Mouse (Mus musculus) testis, postnatal 14 days (tissue): ENCODE results near the gene Sipa1l1.

Experiments
- DNase-seq: peaks from one replicate; pipeline ENCODE4 v3.0.0; 2021; ENCODE audit warnings: low spot score

The Sipa1l1 gene

DNA sequence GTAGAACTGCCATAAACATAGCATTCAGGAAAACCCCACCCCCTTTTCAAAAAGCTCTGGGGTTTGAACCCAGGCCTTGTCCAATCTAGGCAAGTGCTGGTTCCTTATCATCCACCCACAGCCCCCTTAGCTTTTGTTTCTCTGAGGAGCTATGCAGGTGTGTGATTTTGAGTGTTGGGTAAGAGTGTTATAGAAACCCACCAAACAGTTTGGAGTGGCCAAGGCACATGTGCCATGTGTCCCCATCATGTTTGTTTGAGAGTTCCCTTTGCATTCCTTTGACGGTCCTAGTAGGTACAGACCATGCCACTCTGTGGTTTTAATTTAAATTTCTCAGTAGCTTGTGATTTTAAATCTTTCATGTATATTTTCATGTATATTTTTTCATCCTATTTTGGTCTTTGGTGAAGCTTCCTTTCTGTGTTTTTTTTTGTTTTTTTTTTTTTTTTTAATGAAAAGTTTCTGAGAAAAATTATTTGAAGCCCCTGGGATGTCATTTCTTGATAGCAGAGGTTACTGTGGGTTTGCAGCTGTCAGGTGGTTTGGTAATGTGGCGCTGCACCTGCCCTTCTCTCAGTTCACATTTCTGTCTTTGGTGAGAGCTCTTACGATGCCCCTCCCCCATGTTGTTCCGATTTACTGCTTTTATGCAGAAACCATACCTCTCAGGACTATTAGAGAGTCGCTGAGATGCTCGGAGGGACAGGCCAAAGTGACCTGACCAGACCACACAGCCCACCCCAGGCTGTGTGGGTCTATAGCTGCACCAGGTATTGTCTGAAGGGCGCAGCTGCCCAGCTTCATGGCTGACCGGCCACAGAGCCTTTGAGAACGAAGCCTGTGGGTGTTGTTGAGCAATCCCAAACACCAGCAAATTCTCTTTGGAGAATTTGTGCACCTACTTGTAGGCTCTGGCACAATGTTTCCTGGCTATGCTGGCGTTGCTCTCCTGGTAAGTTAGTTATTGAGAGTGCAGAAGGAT is 126.1 kb downstream of the Sipa1l1 start:
- no peak for DNase-seq

GRCm38 (mm10) chr12:82296276-82296675 is 127.2 kb downstream of the Sipa1l1 start:
- DNase-seq: no peak

DNA sequence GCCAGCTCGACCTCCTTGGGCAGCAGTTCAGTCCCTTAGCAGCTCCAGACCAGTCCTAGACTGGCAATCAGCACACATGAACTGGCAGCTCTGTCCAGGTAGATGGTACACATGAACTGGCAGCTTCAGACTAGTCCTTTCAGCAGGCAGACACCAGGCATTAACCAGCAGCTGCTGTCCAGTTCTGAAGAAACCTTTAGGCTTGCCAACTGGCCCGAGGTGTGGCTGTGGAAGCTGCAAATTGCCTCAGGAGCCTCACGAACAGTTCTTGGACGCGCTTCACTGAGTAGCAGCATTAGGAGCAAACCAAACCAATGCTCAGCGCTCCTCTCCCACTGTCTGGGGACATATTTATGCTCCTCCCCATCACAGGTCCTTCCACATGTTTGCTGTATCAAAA is 128.1 kb downstream of the Sipa1l1 start:
- no peak for DNase-seq

DNA sequence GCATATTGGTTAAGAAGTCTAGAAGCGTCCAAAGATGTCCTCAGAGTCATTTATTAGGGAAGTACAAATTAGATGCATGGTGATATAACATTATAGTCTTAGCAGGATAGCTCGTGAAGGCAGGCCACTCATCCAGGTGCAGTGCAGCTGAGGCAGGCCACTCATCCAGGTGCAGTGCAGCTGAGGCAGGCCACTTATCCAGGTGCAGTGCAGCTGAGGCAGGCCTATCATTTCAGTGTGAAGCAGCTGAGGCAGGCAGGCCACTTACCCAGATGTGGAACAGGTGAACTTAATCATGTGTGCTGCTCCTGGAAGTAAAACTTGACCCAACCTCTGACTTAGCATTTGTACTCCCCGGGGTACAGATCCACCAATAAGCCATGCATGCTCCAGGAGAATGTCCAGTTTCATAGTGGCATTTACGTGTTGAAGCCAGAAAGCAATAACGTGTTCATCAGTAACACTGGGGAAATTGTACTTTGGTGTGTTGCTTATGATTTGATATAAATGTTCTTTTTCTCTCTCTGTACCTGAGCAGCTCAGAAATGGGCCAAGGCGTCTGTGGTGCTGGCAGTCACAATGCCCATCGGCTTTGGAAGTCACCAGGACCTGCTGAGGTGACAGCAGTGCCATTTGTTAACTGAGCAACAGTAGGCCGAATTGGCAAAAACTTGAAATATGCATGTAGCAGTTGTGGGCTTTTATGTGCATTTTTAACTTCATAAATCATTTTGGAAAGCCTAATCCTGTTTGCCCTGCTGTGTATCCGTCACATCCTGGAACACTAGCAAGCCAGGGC is 129.7 kb downstream of the Sipa1l1 start:
- no peak for DNase-seq

DNA sequence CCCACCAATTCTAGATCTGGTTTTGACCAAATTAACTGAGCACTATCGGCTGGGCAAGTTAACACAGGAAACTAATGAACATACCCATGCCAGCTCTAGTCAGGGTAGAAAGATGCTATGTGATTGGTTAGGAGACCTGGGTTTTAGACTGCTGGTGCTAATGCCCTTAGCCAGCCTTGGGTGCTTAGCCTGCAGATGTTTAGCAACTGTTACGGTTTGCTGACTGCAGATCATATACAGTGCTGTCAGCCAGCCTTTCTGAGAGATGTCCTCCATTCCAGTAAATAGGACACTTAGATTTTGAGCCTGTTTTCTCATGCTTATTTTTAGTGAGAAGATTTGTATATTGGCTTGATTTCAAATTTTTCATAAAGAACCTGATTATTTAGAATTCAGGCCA is 135.0 kb downstream of the Sipa1l1 start:
- DNase-seq: no peak

DNA sequence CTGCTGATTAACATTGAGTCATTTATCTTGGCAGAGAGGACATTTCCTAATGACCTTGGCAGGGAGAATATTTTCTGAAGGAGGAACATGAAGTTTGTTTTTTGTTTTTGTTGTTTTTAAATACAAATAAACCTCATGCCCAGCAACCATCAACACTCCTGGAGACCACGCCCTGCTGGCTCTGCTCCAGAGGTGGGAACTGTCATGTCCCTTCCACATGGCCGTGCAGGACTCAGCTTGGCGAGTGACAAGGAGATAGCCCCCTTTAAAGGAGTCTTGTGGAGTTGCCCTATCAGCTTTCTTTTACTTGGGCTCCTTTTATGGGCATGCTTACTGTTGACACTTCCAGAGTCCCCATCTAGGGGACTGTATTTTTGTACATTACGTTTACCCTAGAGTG is 136.9 kb downstream of the Sipa1l1 start:
- no peak for DNase-seq

DNA sequence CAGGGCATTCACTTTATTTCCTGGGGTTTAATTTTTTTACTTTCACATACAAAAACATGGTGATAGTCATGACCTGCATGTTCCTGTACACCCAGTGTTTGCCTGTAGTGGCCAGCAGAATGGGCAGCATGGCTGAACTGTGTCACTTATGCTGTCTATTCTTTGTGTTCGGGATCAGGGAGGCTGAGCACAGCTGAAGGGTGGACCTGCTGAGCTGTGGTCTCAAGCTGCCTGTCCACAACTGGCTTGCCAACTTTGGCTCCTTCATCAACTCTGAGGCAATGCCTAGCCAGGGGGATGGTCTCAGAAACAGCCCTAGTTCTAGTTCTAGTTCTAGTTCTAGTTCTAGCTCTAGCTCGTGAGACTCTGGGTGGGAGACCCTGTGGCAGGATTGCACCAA is 142.5 kb downstream of the Sipa1l1 start:
- no peak for DNase-seq

GRCm38 (mm10) chr12:82312091-82312820 is 143.1 kb downstream of the Sipa1l1 start:
- no peak for DNase-seq

DNA sequence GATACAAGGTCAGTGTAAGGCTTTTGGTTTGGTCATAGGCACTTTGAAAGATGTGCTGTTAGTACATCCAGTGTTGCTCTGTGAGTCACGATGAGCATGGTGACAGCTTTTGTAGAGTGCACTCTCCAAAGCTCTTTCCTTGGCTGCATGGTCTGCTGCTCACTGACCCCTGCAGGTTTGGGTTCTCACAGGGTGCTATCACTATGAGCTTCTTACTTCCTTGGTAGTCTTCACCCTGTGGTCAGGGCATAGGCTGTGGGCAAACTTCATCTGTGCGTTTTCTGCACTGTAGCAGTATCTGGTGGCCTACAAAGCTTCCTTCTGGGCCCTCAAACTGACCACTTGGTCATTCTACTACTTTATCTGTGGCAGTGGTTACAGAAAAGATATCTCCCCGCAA is 144.0 kb downstream of the Sipa1l1 start:
- no peak for DNase-seq

DNA sequence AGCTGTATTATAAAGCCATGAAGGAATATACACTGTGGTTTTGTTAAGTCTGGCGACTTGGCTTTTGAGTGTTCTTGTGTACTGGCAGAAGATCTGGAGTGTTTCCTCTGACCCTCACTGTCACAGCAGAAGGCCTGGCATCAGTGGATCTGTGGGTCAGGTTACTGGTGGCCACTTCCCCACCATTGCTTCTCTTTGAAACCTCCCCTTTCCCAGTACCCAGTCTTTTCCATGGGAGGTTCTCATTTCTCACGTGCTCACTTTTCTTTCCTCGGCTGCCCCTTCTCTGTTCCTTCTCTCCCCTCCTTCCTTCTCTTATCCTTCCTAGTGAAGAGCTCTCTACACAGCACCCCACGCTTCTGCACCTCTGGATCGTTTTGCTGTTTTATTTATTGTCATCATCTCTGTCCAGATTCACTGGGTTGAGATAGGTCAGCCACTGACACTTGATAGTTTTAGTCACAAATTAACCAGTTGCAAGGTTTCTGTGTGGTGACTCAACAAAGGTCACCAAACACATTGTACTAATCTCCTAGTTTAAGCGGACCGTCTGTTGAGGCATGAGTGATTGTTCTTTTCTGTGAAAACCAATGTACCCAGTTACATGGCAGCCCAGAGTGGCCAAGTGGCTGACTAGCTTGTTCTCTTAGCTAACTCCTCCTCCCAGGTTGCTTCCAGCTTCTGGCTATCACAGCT is 150.5 kb downstream of the Sipa1l1 start:
- no peak for DNase-seq

GRCm38 (mm10) chr12:82320204-82320603 is 151.1 kb downstream of the Sipa1l1 start:
- DNase-seq: no peak

DNA sequence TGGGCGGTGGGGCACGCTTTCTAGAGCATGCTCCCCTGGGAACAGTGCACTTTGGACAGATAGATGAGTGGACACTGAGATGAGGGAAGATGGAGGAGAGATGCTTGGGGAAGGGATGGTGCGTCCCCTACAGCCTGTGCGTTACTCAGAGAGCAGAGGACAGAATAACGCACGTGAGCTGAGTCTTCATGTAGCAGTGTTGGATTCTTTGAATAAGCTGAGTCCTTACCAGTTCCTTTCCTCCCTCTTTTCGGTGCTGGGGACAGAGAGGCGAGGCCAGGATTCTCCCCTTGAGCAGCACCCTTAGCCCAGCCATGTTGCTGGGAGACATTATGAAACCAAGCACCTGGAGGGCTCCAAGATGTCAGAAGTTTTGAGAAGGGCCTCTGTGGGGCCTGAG is 152.3 kb downstream of the Sipa1l1 start:
- no peak for DNase-seq

- no peak for DNase-seq
Measured at GRCm38 (mm10) chr12:82321855-82322254, 152.7 kb downstream of the Sipa1l1 start.

DNA sequence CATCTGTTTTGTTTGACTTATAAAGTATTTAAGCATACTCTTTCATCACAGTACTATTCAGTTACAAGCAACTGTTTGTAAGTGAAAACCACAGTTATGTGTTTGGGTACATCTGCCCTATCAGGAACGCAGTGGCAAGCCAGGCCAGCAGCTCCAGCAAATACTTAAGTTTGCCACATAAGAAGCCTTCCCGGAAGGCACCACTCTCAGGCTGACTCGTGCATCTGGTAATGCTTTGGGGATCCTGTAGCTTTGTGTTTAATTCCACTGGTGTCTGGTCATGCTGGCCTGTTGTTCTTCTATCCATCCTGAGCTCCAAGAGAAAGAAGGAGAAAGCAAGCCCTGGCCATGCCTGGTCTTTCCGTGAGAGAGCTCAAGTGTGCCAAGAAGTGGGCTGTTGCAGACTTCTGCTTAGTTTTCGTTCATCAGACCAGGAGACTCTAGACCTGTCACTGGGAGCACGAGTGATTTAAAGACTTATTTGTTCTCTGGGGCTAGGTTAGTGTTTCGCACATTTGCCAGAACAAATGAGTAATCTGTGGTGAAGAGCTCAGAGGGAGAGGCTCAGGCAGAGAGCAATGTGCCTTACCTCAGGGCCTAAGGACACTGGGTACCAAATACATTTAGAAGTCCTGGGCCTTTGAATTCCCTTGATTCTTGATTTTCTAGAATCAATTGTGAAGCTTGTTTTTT is 153.8 kb downstream of the Sipa1l1 start:
- DNase-seq: no peak

- DNase-seq: no peak
Measured at GRCm38 (mm10) chr12:82324621-82325020, 155.5 kb downstream of the Sipa1l1 start.

DNA sequence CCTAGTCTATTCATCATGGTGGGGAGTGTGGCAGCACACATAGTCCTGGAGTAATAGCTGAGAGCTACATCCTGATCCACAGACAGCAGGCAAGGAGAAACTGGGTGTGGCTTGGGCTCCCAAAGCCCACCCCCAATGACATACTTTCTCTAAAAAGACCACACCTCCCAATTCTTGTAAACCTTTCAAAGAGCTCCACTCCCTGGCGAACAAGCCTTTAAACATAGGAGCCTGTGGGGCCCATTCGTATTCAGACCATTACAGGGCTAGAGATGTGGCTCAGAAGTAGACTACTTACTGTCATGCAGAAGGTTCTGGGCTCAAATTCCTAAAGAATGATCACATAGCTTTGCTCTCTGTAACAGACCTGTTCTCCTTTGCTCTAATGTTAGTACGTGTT is 156.4 kb downstream of the Sipa1l1 start:
- no peak for DNase-seq

- DNase-seq: no peak
Measured at GRCm38 (mm10) chr12:82326438-82326837, 157.3 kb downstream of the Sipa1l1 start.

- no peak for DNase-seq
Measured at GRCm38 (mm10) chr12:82328112-82328511, 159.0 kb downstream of the Sipa1l1 start.

GRCm38 (mm10) chr12:82332836-82333614 is 163.9 kb downstream of the Sipa1l1 start:
- DNase-seq: no peak

DNA sequence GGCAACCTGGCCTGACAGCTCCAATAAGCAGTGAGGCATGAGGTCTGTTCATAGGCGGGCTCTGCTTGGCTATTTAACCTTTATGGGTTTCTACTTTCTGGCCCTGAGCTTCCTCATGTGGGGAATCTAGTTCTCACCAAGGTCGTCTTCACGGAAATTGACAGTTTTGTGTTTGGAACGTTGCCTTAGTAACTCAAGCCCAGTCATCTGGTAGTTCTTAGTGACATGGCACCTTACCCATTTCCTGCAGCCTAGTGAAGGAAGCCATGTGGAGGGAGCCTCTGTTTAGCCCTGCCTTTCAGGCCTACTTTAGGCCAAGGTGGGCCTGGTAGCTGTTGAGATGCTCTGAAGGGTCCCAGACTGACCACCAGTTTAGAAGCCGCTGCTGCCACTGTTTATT is 164.9 kb downstream of the Sipa1l1 start:
- DNase-seq: no peak
